Mouse (Mus musculus): Measurements from ENCODE around the gene Pnn.
"Not testable (repeated sequence)": the region's sequence is repeated elsewhere in the genome, so short reads cannot be mapped to it uniquely, and the experiment has no call there.

The Pnn gene

GRCm38 (mm10) chr12:59066448-59067077 lies at the start of gene Pnn:
TSS of gene Pnn (plus strand) at chr12:59066884.
- DNase-seq (ENCODE audit: low spot score): peak; percentile 88

GRCm38 (mm10) chr12:59017970-59018369 lies 48.7 kb upstream of the Pnn start:
- DNase-seq (ENCODE audit: low spot score): no peak

- DNase-seq (ENCODE audit: low spot score): no peak
Measured at GRCm38 (mm10) chr12:59019891-59020290, 46.8 kb upstream of the Pnn start.

GRCm38 (mm10) chr12:59021306-59021705 lies 45.4 kb upstream of the Pnn start:
- DNase-seq (ENCODE audit: low spot score): no peak

- DNase-seq (ENCODE audit: low spot score): no peak
Measured at GRCm38 (mm10) chr12:59032101-59032500, 34.6 kb upstream of the Pnn start.

GRCm38 (mm10) chr12:59039162-59039970 lies 27.3 kb upstream of the Pnn start:
- no peak for DNase-seq (ENCODE audit: low spot score)

- peak; percentile 3 for DNase-seq (ENCODE audit: low spot score)
Measured at GRCm38 (mm10) chr12:59039971-59040844, 26.5 kb upstream of the Pnn start.

GRCm38 (mm10) chr12:59040851-59041250 lies 25.8 kb upstream of the Pnn start:
- no peak for DNase-seq (ENCODE audit: low spot score)

- DNase-seq (ENCODE audit: low spot score): no peak
Measured at GRCm38 (mm10) chr12:59052470-59052869, 14.2 kb upstream of the Pnn start.

- no peak for DNase-seq (ENCODE audit: low spot score)
Measured at GRCm38 (mm10) chr12:59053166-59053565, 13.5 kb upstream of the Pnn start.

GRCm38 (mm10) chr12:59053976-59054375 lies 12.7 kb upstream of the Pnn start:
- no peak for DNase-seq (ENCODE audit: low spot score)

- DNase-seq (ENCODE audit: low spot score): no peak
Measured at GRCm38 (mm10) chr12:59055196-59055850, 11.4 kb upstream of the Pnn start.

- DNase-seq (ENCODE audit: low spot score): no peak
Measured at GRCm38 (mm10) chr12:59056222-59056621, 10.5 kb upstream of the Pnn start.

GRCm38 (mm10) chr12:59058242-59058641 lies 8.4 kb upstream of the Pnn start:
- not testable (repeated sequence) for DNase-seq (ENCODE audit: low spot score)

- DNase-seq (ENCODE audit: low spot score): no peak
Measured at GRCm38 (mm10) chr12:59060322-59060721, 6.4 kb upstream of the Pnn start.

GRCm38 (mm10) chr12:59060993-59061595 lies 5.6 kb upstream of the Pnn start, which contains the start of gene Trappc6b:
TSS of gene Trappc6b (minus strand) at chr12:59061472.
- DNase-seq (ENCODE audit: low spot score): peak; percentile 51

GRCm38 (mm10) chr12:59064837-59065236 lies 1.8 kb upstream of the Pnn start:
- no peak for DNase-seq (ENCODE audit: low spot score)

GRCm38 (mm10) chr12:59065776-59066175 lies 908 bp upstream of the Pnn start:
- no peak for DNase-seq (ENCODE audit: low spot score)

- no peak for DNase-seq (ENCODE audit: low spot score)
Measured at GRCm38 (mm10) chr12:59067095-59067494, 411 bp downstream of the Pnn start.

GRCm38 (mm10) chr12:59068791-59069190 lies 2.1 kb downstream of the Pnn start:
- no peak for DNase-seq (ENCODE audit: low spot score)

GRCm38 (mm10) chr12:59072286-59072685 lies 5.6 kb downstream of the Pnn start:
- DNase-seq (ENCODE audit: low spot score): no peak
